Mouse (Mus musculus): ENCODE measurements around the gene Epb41l4b.

GRCm38 (mm10) chr4:57114617-57115592 is 28.3 kb downstream of the Epb41l4b start:
- TF ChIP-seq POLR2A (IDR thresholded peaks at IDR 0.05; ENCODE audit: borderline replicate concordance, low read depth, low read length) (no peak), CTCF (IDR thresholded peaks at IDR 0.05; ENCODE audit: low read depth, low read length) (no peak)

All from bone marrow macrophage, adult 2 months (primary cell).